Mouse (Mus musculus) induced T-regulatory cell, adult 2 months (primary cell): Measurements from ENCODE around the gene Abhd12.
"Not testable (repeated sequence)": the region's sequence is repeated elsewhere in the genome, so short reads cannot be mapped to it uniquely, and the experiment has no call there.

Experiments used
- DNase-seq: peaks from one replicate; pipeline ENCODE4 v3.0.0-alpha.2; 2012; ENCODE audit warnings: low read depth

The Abhd12 gene

DNA sequence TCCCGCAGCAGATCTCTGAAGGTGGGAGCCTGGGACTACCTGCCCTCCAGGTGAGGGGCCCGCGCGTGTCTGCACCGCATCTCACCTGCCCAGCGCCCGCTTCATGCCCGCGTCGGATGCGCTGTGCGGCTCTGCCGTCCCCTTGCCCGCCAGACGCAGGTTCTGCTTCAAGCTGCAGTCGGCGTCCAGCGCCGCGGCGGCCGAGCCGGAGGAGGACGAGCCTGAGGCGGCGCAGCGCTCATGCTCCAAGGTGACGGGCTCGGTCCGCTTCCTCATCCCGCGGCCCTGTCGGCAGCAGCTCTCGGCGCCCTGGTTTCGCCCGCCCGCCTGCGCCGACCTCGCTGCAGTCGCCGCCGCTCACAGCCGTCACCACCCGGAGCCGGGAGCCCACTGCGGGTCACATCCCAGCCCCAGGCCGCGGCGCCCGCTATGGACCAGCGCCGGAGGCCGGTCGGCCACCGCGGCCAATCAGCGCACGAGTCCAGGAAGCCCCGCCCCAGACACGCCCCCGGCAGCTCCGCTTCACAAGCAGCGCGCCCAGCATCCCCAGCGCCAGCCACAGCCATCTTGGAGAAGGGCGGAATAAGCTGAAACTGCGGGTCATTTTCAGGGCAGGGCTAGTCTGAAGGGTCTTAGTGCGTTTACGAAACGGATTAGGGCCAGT is at the start of gene Abhd12:
Gene Abhd12 (minus strand): TSS at position 470 of the 664 bp plus-strand sequence.
- peak; percentile 97 for DNase-seq

- no peak for DNase-seq
Measured at GRCm38 (mm10) chr2:150951201-150951600, 46.7 kb upstream of the Abhd12 start.

GRCm38 (mm10) chr2:150950056-150950455 is 45.5 kb upstream of the Abhd12 start:
- DNase-seq: no peak

DNA sequence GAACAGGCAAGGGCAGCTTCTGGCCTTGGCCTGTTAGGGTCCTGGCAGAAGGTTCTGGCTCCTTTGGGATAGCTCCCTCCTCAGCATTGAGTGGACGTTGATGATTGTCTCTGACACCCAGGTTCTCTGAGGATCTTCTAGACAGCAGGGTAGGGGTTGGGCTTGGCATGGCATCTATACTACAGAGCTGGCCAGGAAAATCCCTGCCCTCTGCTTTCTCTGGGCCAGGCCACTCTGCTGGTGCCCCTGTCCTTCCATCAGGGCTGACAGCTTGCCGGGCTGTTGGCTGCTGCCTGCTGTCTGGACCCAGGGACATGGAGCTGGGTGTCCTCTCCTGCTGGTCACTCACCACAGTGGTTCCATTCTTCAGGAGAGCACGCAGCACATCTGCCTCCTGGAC is 45.1 kb upstream of the Abhd12 start:
- DNase-seq: no peak

DNA sequence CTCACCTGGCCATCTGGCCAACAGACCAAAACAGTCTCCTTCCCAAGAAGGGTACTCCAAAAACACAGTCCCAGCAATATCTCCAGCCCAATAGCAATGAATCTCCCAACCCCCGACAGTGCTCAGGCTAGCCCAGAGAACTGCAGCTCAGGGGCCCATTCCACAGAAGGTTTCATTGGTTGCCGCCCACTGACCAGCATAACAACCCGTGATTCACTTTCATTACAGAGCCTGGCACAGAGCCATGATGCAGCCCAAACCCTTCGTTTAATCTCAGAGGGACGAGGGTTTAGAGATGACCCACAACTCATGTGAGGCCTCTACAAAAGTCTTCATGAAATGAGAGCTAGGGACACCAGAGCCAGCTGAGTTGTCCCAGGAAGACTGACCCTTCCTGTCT is 44.2 kb upstream of the Abhd12 start:
- no peak for DNase-seq

DNA sequence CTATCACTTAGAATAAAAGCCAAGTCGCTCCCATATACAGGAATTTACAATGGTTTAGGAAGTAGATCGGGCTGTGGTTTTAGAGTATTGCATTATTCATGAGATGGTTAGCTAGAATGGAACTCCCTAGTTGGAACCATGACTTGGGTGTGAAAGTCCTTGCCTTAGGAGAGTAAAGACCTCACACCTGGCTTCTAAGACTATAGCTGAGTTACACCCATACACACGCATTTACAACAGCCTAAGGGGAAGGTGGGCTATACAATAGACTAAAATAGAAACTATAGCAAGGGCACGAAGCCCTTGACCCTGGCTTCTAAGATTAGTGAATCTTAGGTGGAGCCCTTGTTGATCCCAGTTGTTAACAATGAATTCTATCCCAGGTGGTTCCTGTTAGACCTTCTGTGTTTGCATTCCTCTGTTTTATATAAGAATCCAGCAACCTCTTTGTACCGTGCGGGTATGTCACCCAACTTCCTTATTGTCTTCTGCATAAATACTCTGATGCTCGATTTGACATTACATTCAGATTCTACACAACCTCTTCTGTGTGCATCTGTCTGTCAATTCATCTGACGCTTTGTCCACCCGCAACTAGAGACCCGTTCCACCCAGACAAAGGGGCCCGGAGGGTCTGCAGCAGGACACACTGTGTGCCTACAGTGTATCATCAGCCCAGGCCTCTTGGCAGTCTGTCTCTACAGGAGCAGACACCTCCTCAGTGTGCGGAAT is 43.5 kb upstream of the Abhd12 start:
- DNase-seq: not testable (repeated sequence)

DNA sequence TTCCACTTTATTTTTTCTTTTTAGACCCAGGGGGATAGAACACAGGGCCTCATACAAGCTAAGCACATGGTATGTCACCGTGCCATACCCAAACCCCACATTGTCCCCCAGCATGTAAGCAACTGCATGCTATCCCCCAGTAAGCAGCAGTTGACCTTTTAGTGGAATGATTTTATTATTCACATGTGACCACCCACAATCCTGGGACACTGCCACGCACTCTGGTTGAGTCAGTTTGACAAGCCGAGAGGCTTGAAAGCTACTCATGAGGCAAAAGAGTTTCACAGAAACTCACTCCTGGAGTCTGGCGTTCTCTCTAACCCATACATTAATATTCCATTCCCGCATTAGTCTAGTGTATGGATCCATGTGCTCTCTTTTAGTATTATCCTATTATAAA is 42.8 kb upstream of the Abhd12 start:
- not testable (repeated sequence) for DNase-seq

GRCm38 (mm10) chr2:150944017-150944416 is 39.5 kb upstream of the Abhd12 start:
- no peak for DNase-seq

- DNase-seq: no peak
Measured at GRCm38 (mm10) chr2:150934659-150935058, 30.1 kb upstream of the Abhd12 start.

DNA sequence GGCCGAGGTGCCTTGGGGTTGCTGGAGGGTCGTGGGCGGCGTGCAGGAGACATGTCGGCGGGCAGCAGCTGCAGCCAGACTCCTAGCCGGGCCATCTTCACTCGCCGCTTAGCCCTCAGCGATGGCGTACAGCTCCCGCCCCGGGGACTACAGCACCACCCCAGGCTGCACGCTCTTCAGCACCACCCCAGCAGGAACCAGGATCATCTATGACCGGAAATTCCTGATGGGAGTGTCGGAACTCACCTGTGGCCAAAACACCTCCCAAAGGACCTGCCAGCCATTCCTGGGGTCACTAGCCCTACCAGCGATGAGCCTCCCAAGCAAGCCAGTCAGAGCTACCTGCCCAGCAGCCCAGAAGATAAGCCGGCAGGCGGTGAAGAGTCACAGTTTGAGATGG is 28.9 kb upstream of the Abhd12 start:
- no peak for DNase-seq

DNA sequence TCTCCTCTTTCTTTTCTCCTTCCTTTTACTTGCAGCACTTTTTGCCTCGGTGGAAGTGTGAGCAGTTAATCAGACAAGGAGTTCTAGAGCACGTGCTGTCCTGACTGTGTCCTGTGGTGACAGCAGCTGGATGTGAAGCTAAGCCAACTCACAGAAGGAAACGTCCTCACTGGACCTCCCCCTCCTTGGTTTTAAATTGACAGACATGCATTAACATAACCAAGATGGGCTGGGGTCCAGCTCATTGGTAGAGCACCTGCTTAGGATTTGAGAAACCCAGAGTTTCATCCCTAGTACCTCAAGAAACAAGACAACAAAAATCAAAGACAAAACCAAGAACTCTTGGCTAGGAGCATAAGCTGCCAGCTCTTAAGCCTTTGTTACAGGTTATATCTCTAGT is 26.3 kb upstream of the Abhd12 start:
- no peak for DNase-seq

- no peak for DNase-seq
Measured at GRCm38 (mm10) chr2:150929156-150929555, 24.6 kb upstream of the Abhd12 start.

- DNase-seq: peak; percentile 52
Measured at GRCm38 (mm10) chr2:150927038-150927720, 22.6 kb upstream of the Abhd12 start.

- DNase-seq: no peak
Measured at GRCm38 (mm10) chr2:150923505-150923904, 19.0 kb upstream of the Abhd12 start.

DNA sequence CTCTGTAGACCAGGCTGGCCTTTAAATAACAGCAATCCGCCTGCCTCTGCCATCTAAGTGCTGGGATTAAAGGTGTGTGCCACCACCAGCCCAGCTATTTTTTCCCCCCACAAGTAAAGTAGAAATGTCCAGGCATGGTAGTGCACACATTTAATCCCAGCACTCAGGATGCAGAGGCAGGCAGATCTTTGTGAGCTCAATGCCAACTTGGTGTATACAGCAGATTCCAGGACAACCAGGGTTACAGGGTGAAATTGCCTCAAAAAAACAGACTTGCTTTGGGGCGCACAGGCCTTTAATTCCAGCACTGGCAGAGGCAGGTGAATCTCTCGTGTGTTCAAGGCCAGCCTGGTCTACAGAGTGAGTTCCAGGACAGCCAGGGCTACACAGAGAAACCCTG is 18.5 kb upstream of the Abhd12 start:
- no peak for DNase-seq

GRCm38 (mm10) chr2:150922165-150922564 is 17.6 kb upstream of the Abhd12 start:
- no peak for DNase-seq

GRCm38 (mm10) chr2:150921697-150922096 is 17.2 kb upstream of the Abhd12 start:
- no peak for DNase-seq

DNA sequence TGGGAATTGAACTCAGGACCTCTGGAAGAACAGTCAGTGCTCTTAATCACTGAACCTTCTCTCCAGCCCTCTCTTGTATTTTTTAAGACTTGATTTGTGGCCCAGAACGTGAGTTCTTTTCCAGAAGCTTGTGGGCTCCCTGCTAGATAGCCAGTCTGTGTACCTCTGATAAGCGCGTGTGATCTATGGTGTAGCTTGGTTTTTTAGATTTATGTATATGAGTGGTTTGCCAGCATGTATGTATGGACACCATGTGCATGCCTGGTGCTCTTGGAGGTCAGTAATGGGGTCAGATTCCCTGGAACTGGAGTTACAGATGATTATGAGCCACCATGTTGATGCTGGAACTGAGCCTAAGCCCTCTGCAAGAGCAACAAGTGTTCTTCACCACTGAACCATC is 16.0 kb upstream of the Abhd12 start:
- DNase-seq: no peak

GRCm38 (mm10) chr2:150918720-150919119 is 14.2 kb upstream of the Abhd12 start:
- peak; percentile 57 for DNase-seq

GRCm38 (mm10) chr2:150915786-150916185 is 11.2 kb upstream of the Abhd12 start:
- no peak for DNase-seq

DNA sequence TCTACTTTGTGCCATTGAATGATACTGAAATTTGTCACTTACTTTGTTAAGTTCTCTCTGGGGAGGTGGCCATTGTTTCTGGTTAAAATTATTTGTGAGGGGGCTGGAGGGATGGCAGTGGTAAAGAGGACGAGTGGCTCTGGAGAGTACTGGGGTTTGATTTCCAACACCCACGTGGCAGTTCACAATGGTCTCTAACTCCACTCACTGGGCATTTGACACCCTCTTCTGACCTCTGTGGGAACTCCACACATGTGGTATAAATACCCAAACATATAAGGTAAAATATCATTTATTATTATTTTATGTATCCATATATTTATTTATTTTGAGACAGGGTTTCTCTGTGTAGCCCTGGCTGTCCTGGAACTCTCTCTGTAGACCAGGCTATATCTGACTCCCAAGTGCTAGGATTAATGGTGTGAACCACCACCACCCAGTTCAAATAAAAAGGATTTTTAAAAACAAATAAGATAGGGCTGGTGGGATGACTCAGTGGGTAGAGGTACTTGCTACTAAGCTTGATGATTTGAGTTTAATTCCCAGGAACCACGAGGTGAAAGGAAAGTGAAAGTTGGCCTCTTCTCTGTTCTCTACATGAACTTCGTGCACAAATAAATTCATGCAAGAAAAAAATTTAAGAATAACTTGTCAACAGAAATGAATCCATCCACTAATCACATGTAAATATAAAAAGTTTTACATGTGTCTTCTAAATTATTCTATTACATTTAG is 10.4 kb upstream of the Abhd12 start:
- DNase-seq: no peak

DNA sequence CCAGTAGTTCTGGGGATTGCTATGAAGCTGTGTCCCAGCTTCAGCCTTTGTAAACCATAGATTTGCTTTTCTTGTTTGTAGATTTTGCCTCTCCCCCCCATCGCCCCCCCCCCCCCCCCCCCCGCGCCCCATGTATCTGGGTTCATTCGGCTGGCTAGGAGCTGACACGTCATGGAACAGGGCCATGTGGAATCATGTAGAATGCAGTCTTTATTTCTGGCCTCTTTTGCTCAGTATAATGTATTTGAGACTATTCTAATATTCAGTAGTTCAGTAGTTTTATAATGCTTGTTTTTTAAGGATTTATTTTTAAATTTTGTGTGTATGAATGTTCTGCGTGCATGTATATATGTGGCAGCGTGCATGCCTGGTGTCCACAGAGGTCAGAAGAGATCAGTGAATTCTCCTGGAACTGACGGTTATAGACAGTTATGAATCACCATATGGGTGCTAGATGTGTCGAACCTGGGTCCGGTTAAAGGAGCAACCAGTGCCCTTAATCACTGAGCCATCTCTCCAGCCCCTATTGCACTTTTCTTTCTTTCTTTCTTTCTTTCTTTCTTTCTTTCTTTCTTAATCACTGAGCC is 5.8 kb upstream of the Abhd12 start:
- peak; percentile 52 for DNase-seq
